ENCODE assay signal across 29 mouse cellular contexts in the genomic region with DNA sequence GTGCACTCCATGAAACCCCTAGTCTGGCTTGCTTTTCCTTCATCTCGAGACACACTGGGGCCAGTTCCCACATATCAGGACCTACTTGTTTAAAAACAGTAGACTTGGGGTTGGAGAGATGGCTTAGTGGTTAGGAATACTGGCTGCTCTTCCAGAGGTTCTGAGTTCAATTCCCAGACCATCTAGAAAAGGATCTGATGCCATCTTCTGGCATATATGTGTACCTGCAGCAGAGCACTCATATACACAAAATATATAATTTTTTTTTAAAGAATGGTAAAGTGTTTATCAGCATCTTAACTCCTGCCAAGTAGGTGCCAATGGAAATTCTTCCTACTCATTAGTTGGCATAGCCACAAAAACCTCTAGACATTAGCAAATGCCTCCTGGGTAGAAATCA. TPM values are rescaled to one million over a fixed set of nuclear protein-coding genes. Genes with fewer than 3 reads are reported as not detected.
DNase-seq lines count a peak whose midpoint lies in the region; ATAC-seq and TF ChIP-seq lines count a peak whose summit lies in the region.
"Had no signal": no experiment of that assay in that cellular context is flagged by ENCODE, and none has a peak within 500 bp of the region (broad histone marks: within the 10 kb centered on the region; RNA-seq: fewer than 3 reads in every experiment).

No protein-coding gene starts in this region.

- peaks cover 4% of the 10 kb centered on the region for H3K9me3 ChIP-seq in E14TG2a.4 (ENCODE audit: low read length)
- H3K9me3 ChIP-seq: embryonic facial prominence, embryonic 10.5 days; embryonic facial prominence, embryonic 13.5 days; forebrain, embryonic 12.5 days; forebrain, embryonic 15.5 days; hindbrain, embryonic 13.5 days; intestine, embryonic 15.5 days had no signal

- intact Hi-C loops in gastrocnemius, adult 2 months (cut with DNase I) = no loop called here
- intact Hi-C loops in left cerebral cortex, postnatal 10 days (cut with DNase I) = no loop called here

- TF ChIP-seq CTCF in gastrocnemius, adult 2 months (IDR thresholded peaks at IDR 0.05) = peak; percentile 12; the same call in 1 of the 2 replicates
- peak; percentile 53 for TF ChIP-seq CTCF in layer of hippocampus, adult 2 months (conservative IDR thresholded peaks at IDR 0.05)
- TF ChIP-seq CTCF in E14TG2a.4 (conservative IDR thresholded peaks at IDR 0.05; ENCODE audit: low read length) = peak; percentile 19

- peaks cover 17% of the 10 kb centered on the region for H3K27me3 ChIP-seq in E14TG2a.4 (ENCODE audit: insufficient read depth, low read length)
- H3K27me3 ChIP-seq: embryonic facial prominence, embryonic 13.5 days; forebrain, embryonic 12.5 days; forebrain, embryonic 15.5 days; intestine, embryonic 15.5 days had no signal

- DNase-seq in gastrocnemius, adult 2 months = no peak
- DNase-seq in gastrocnemius, adult 8-10 months (ENCODE audit: low spot score in 2 of 2) = no peak
- DNase-seq in layer of hippocampus, adult 2 months (ENCODE audit: low spot score in 2 of 2) = no peak
- DNase-seq in layer of hippocampus, adult 11-12 months (ENCODE audit: low spot score) = no peak
- no peak for DNase-seq in left cerebral cortex, postnatal 10 days (ENCODE audit: extremely low spot score in 1 of 2, low spot score in 2 of 2)
- DNase-seq: adrenal gland, adult 8-10 months; adrenal gland, postnatal 36 days; B cell, adult 2 months; cerebellum, adult 11-12 months; cerebellum, adult 8-10 months; cerebellum, postnatal 10 days; cerebellum, postnatal 36 days; embryo, embryonic 11 days; gastrocnemius, postnatal 10 days; gastrocnemius, postnatal 36 days; kidney, adult 11 months had no signal

- no peak for ATAC-seq in CD4-positive, CD25-positive, alpha-beta regulatory T cell, adult 4 months
- ATAC-seq: forebrain, embryonic 15.5 days; hindbrain, embryonic 16.5 days; intestine, embryonic 15.5 days had no signal

- no peaks in the 10 kb centered on the region for H3K36me3 ChIP-seq in E14TG2a.4 (ENCODE audit: insufficient read depth, low read length)
- H3K36me3 ChIP-seq: embryonic facial prominence, embryonic 10.5 days; embryonic facial prominence, embryonic 13.5 days; forebrain, embryonic 12.5 days; forebrain, embryonic 15.5 days; G1E; hindbrain, embryonic 10.5 days; hindbrain, embryonic 13.5 days; intestine, embryonic 15.5 days had no signal

- H3K4me3 ChIP-seq in gastrocnemius, adult 2 months = no peak overlapping the region
- H3K4me3 ChIP-seq in layer of hippocampus, adult 2 months = no peak overlapping the region
- H3K4me3 ChIP-seq in E14TG2a.4 (replicated peaks; ENCODE audit: low read length) = no peak overlapping the region
- no peak overlapping the region for H3K4me3 ChIP-seq in brown adipose tissue, adult 24 weeks (ENCODE audit: insufficient read depth, low read depth, low read length)
- H3K4me3 ChIP-seq: embryonic facial prominence, embryonic 10.5 days; embryonic facial prominence, embryonic 13.5 days; erythroblast, embryonic 14.5 days; forebrain, embryonic 12.5 days; forebrain, embryonic 15.5 days; hindbrain, embryonic 10.5 days; hindbrain, embryonic 13.5 days; intestine, embryonic 15.5 days had no signal

- H3K4me1 ChIP-seq in E14TG2a.4 (replicated peaks; ENCODE audit: low read depth, low read length) = peaks cover 5% of the 10 kb centered on the region; the same call in 1 of the 2 replicates
- peaks cover 8% of the 10 kb centered on the region for H3K4me1 ChIP-seq in brown adipose tissue, adult 24 weeks (ENCODE audit: control insufficient read depth, insufficient read depth, insufficient read length, low read length)
- H3K4me1 ChIP-seq: embryonic facial prominence, embryonic 10.5 days; forebrain, embryonic 12.5 days; hindbrain, embryonic 10.5 days; intestine, embryonic 15.5 days had no signal

- no peak overlapping the region for H3K27ac ChIP-seq in gastrocnemius, adult 2 months
- H3K27ac ChIP-seq in layer of hippocampus, adult 2 months = no peak overlapping the region
- peak overlapping the region; percentile 92 for H3K27ac ChIP-seq in brown adipose tissue, adult 24 weeks (replicated peaks; ENCODE audit: low read depth, low read length)
- H3K27ac ChIP-seq: embryonic facial prominence, embryonic 10.5 days; embryonic facial prominence, embryonic 13.5 days; forebrain, embryonic 12.5 days; forebrain, embryonic 15.5 days; hindbrain, embryonic 10.5 days; hindbrain, embryonic 13.5 days; intestine, embryonic 15.5 days had no signal

RNA-seq across cellular contexts. Expression of a gene that starts 41.1 kb away (rescaled TPM):
- total RNA-seq in gastrocnemius, adult 2 months (2021) = 10 to 100 TPM; 18.3 to 20.5 TPM
- total RNA-seq in gastrocnemius, adult 8-10 months (2022) = 10 to 100 TPM; 13.6 to 19.4 (median 16.7) TPM
- total RNA-seq in layer of hippocampus, adult 2 months (2021) = 10 to 100 TPM; 35.6 to 38.0 TPM
- polyA plus RNA-seq in brown adipose tissue, adult 24 weeks (2012; ENCODE audit: insufficient read depth, insufficient read length, missing spikeins) = 69.9 and 86.7 TPM in 2 replicates
- total RNA-seq in left cerebral cortex, postnatal 10 days (2021) = 10 to 100 TPM; 56.5 to 57.0 TPM
- polyA plus RNA-seq in CD4-positive, CD25-positive, alpha-beta regulatory T cell, adult 4 months (2017; shearing (Covaris generic)) = 1 to 10 TPM; 6.6 to 8.9 TPM
